Mouse (Mus musculus) liver, embryonic 12.5 days (tissue): ENCODE results near the gene Tbx21. TPM values are rescaled to one million over a fixed set of nuclear protein-coding genes. Genes with fewer than 3 reads are reported as not detected.

Source experiments
- ATAC-seq: fragments of 200-750 bp; cut with Nextera tagmentation; 2 replicates; pipeline ENCODE4 v1.8.0; 2017; ENCODE audit warnings: moderate number of reproducible peaks, mild to moderate bottlenecking, moderate library complexity
- H3K27ac ChIP-seq: fragments of 300-500 bp; sonication (generic); 2 replicates; pipeline ENCODE4 v1.5.1; 2016; ENCODE audit warnings: mild to moderate bottlenecking
- H3K27me3 ChIP-seq: fragments of 300-500 bp; sonication (generic); replicated peaks from 2 replicates; pipeline ENCODE4 v1.6.1; 2016; ENCODE audit warnings: mild to moderate bottlenecking, moderate library complexity
- H3K36me3 ChIP-seq: fragments of 300-500 bp; sonication (generic); 2 replicates; pipeline ENCODE4 v1.6.1; 2016; ENCODE audit warnings: mild to moderate bottlenecking, moderate library complexity
- H3K4me1 ChIP-seq: fragments of 300-500 bp; sonication (generic); 2 replicates; pipeline ENCODE4 v1.6.1; 2016
- H3K4me2 ChIP-seq: fragments of 300-500 bp; sonication (generic); 2 replicates; pipeline ENCODE4 v1.6.1; 2016; ENCODE audit warnings: mild to moderate bottlenecking, moderate library complexity
- H3K4me3 ChIP-seq: fragments of 300-500 bp; sonication (generic); 2 replicates; pipeline ENCODE4 v1.5.1; 2016; ENCODE audit warnings: mild to moderate bottlenecking, moderate library complexity
- H3K9ac ChIP-seq: fragments of 300-500 bp; sonication (generic); 2 replicates; pipeline ENCODE4 v1.6.1; 2016; ENCODE audit warnings: mild to moderate bottlenecking, moderate library complexity
- H3K9me3 ChIP-seq: fragments of 300-500 bp; sonication (generic); replicated peaks from 2 replicates; pipeline ENCODE4 v1.6.1; 2016; ENCODE audit warnings: mild to moderate bottlenecking, moderate library complexity
- WGBS: fragments of 180-500 bp; shearing (Covaris S2); methylation state at CpG from one replicate; pipeline ENCODE4 v1.1.7; 2016; ENCODE audit not compliant: insufficient replicate concordance; 5-methylcytosine and 5-hydroxymethylcytosine counted together
- polyA plus RNA-seq: library from polyadenylated mRNA; unstranded; fragments of >200 nt; fragmentation: Nextera tagmentation; extraction: Ambion mirVana; gene quantifications from 2 replicates; pipeline ENCODE4 v1.2.1, GENCODE M21; 2016

Gene Tbx21
- polyA plus RNA-seq, 1 experiment from 2014 or later, result not detected

DNA sequence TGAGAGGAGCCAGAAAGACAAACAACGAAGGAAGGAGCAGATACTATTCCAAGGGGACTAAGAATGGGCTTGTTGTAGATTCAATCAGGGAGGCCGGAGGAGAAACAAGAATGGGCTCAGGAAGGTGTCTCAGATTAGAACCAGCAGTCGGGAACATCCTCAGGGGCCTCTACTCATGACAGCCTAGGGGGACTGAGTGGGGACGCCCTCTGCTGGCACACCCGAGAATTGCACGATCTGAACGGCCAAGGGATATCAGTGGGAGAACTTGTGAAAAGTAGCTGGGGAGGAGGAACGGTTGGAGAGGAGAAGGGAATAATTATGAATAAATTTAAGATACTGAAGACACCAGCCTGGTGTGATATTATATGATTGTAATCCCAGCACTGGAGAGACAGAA is 31.6 kb upstream of the Tbx21 start:
- Histone ChIP-seq H3K4me3 (no peak overlapping the region), H3K4me1 (peaks cover 55% of the 10 kb centered on the region), H3K9me3 (no peaks in the 10 kb centered on the region), H3K27ac (no peak overlapping the region), H3K4me2 (no peak overlapping the region), H3K9ac (no peak overlapping the region), H3K27me3 (peaks cover 50% of the 10 kb centered on the region), H3K36me3 (peaks cover 29% of the 10 kb centered on the region)
- ATAC-seq, result no peak
- 14% methylated on average over 8 of the region's 8 CpGs for WGBS

- Histone ChIP-seq H3K36me3 (peaks cover 29% of the 10 kb centered on the region), H3K4me2 (no peak overlapping the region), H3K27me3 (peaks cover 50% of the 10 kb centered on the region), H3K4me3 (no peak overlapping the region), H3K4me1 (peaks cover 50% of the 10 kb centered on the region), H3K27ac (no peak overlapping the region), H3K9ac (no peak overlapping the region), H3K9me3 (no peaks in the 10 kb centered on the region)
- 65% methylated on average over 9 of the region's 9 CpGs for WGBS
- ATAC-seq, result no peak
These were observed 30.8 kb upstream of the Tbx21 start for GRCm38 (mm10) chr11:97145951-97146350.

- Histone ChIP-seq H3K4me3 (no peak overlapping the region), H3K36me3 (peaks cover 29% of the 10 kb centered on the region), H3K27me3 (peaks cover 49% of the 10 kb centered on the region), H3K4me1 (peaks cover 44% of the 10 kb centered on the region), H3K9me3 (no peaks in the 10 kb centered on the region), H3K4me2 (no peak overlapping the region), H3K27ac (no peak overlapping the region), H3K9ac (no peak overlapping the region)
- ATAC-seq, result no peak
- 47% methylated on average over 2 of the region's 2 CpGs for WGBS
These were observed 30.2 kb upstream of the Tbx21 start for GRCm38 (mm10) chr11:97145320-97145719.

DNA sequence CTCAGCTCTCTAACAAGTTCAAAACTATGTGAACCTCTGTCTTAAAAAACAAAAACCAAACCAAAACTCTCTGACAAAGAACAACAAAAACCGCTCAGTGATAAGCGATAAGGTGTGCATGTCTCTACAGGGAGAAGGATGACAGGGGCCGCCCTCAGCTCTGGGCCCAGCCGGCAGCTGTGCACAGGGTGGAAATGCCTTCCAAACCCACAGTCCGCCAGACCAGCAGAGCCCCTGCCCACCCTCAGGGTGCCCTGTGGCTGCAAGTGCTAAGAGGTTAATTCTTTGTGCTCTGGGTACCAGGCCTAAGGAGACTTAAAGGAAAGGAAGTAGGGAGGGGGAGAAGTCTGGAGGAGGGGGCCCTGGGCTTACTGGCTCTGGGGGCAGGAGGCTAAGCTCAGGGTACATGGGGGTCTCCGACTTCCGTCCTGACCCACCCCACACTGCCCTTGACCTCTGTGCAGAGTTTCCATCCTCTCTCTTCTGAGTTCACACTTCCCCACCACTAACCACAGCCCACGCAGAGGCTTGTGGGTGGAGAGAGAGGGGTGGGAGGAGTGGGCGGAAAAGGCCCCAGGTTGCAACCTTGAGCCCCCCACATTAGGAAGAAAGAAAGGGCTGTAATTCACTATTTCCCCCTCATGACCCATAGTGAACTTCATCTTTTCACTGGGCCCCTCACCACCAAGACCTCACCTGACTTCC is 28.2 kb upstream of the Tbx21 start:
- H3K9me3 ChIP-seq, result no peaks in the 10 kb centered on the region
- WGBS, result 50% methylated on average over 9 of the region's 9 CpGs
- H3K36me3 ChIP-seq, result peaks cover 34% of the 10 kb centered on the region
- peaks cover 49% of the 10 kb centered on the region for H3K27me3 ChIP-seq
- no peak for ATAC-seq
- no peak overlapping the region for H3K27ac ChIP-seq
- H3K4me1 ChIP-seq, result peaks cover 36% of the 10 kb centered on the region
- H3K4me3 ChIP-seq, result no peak overlapping the region
- H3K4me2 ChIP-seq, result no peak overlapping the region
- no peak overlapping the region for H3K9ac ChIP-seq

GRCm38 (mm10) chr11:97142159-97142608 is 27.1 kb upstream of the Tbx21 start:
- Histone ChIP-seq H3K4me2 (no peak overlapping the region), H3K9me3 (no peaks in the 10 kb centered on the region), H3K4me3 (no peak overlapping the region), H3K36me3 (peaks cover 34% of the 10 kb centered on the region; the same call in 1 of the 2 replicates), H3K4me1 (peaks cover 38% of the 10 kb centered on the region), H3K27me3 (peaks cover 47% of the 10 kb centered on the region), H3K27ac (no peak overlapping the region), H3K9ac (no peak overlapping the region)
- WGBS, result 36% methylated on average over 8 of the region's 8 CpGs
- no peak for ATAC-seq

GRCm38 (mm10) chr11:97140811-97141210 is 25.7 kb upstream of the Tbx21 start:
- H3K27me3 ChIP-seq, result peaks cover 57% of the 10 kb centered on the region

DNA sequence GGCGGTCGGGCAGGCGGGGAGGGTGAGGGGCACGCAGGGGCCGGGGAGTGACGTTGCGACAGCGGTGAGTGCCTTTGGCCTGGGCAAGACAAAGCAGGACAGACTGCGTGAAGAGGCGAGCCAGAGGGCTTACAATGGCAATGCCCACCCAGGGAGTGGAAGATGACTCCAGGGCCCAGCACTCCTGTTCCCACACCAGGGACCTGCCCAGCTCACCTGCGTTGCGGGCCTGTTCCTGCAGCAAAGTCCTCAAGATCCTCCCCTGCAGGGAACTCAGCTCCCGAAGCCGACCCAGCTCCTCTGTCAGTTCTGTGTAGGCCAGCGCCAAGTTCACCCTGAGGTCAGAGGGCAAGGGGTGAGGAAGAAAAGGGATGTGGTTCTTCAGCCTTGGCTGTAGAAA is 24.1 kb upstream of the Tbx21 start:
- H3K9ac ChIP-seq, result no peak overlapping the region
- no peak overlapping the region for H3K27ac ChIP-seq
- peaks cover 19% of the 10 kb centered on the region; the same call in 1 of the 2 replicates for H3K36me3 ChIP-seq
- H3K4me3 ChIP-seq, result no peak overlapping the region
- ATAC-seq, result no peak
- WGBS, result 64% methylated on average over 15 of the region's 15 CpGs
- H3K9me3 ChIP-seq, result no peaks in the 10 kb centered on the region
- peaks cover 67% of the 10 kb centered on the region for H3K27me3 ChIP-seq
- H3K4me1 ChIP-seq, result peaks cover 36% of the 10 kb centered on the region
- H3K4me2 ChIP-seq, result peak overlapping the region; percentile 36

More at GRCm38 (mm10) chr11:97140811-97141210, 25.7 kb upstream of the Tbx21 start:
- Histone ChIP-seq H3K4me3 (no peak overlapping the region), H3K4me1 (peaks cover 36% of the 10 kb centered on the region), H3K9ac (no peak overlapping the region), H3K36me3 (peaks cover 33% of the 10 kb centered on the region; the same call in 1 of the 2 replicates), H3K27ac (no peak overlapping the region), H3K4me2 (no peak overlapping the region), H3K9me3 (no peaks in the 10 kb centered on the region)
- no peak for ATAC-seq
- 58% methylated on average over 4 of the region's 4 CpGs for WGBS

DNA sequence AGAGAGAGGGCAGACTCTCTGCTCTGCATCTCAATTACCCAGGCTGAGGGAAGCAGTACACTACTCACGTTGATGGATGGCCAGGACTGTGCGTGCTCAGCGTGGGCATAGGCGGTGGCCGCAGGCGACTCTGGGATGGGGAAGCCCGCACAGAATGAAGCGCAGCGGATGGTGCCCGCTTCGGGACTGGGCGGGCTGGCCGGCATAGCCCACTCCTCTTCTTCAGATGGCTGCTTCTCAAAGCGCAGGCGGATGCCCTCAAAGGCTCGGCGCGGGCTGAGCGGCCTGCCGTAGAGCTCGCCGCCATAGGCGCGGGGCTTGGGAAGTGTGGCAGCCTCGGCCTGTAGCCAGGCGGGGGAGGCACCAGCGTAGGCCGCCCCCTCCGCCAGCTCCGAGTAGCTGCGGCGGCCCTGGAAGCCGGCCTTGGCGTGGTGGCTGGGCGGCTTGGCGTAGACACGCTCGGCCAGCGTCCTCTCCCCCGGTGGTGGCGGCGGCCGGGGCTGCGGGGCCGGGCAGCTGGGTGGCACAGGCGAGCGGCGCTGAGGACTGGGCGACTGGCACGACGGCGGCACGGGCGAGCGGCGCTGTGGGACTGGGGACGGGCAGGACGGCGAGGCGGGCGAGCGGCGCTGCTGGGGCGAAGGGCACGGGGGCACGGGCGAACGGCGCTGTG is 23.6 kb upstream of the Tbx21 start:
- peak overlapping the region; percentile 36 for H3K4me2 ChIP-seq
- H3K27me3 ChIP-seq, result peaks cover 72% of the 10 kb centered on the region
- no peak for ATAC-seq
- 72% methylated on average over 69 of the region's 69 CpGs for WGBS
- peak overlapping the region; percentile 18; the same call in 1 of the 2 replicates for H3K4me3 ChIP-seq
- H3K9me3 ChIP-seq, result no peaks in the 10 kb centered on the region
- no peak overlapping the region for H3K27ac ChIP-seq
- H3K4me1 ChIP-seq, result peaks cover 36% of the 10 kb centered on the region
- peaks cover 17% of the 10 kb centered on the region; the same call in 1 of the 2 replicates for H3K36me3 ChIP-seq
- H3K9ac ChIP-seq, result no peak overlapping the region

DNA sequence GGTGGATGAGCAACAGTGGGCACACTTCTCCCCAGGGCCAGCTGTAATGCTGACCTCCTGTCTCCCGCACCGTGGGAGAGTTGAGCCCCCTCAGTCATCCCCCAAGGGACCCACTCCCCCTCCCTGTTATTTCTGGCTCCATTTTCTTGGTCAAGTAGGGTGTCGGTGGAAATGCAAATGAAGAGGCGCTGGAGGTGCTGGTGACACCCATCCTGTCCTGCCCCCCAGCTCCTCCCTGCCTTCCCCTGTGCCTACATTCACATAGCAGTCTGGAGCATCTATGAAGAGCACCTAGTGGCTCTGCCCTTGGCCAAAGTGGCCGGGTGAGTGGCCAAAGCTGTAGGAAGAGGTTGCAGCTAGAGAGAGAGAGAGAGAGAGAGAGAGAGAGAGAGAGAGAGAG is 18.1 kb upstream of the Tbx21 start:
- peaks cover 85% of the 10 kb centered on the region for H3K27me3 ChIP-seq
- 48% methylated on average over 5 of the region's 5 CpGs for WGBS

GRCm38 (mm10) chr11:97132185-97132584 is 17.1 kb upstream of the Tbx21 start:
- Histone ChIP-seq H3K27ac (no peak overlapping the region), H3K9ac (no peak overlapping the region), H3K9me3 (no peaks in the 10 kb centered on the region), H3K4me1 (peaks cover 16% of the 10 kb centered on the region), H3K27me3 (peaks cover 81% of the 10 kb centered on the region), H3K4me3 (no peak overlapping the region), H3K36me3 (peaks cover 6% of the 10 kb centered on the region; the same call in 1 of the 2 replicates), H3K4me2 (no peak overlapping the region)
- WGBS, result 19% methylated on average over 6 of the region's 6 CpGs
- no peak for ATAC-seq

More for the DNA sequence above, 18.1 kb upstream of the Tbx21 start:
- peaks cover 7% of the 10 kb centered on the region; the same call in 1 of the 2 replicates for H3K36me3 ChIP-seq
- no peak overlapping the region for H3K27ac ChIP-seq
- H3K9me3 ChIP-seq, result no peaks in the 10 kb centered on the region
- H3K4me1 ChIP-seq, result peaks cover 15% of the 10 kb centered on the region
- no peak overlapping the region for H3K4me2 ChIP-seq
- H3K9ac ChIP-seq, result no peak overlapping the region
- H3K4me3 ChIP-seq, result no peak overlapping the region
- no peak for ATAC-seq

DNA sequence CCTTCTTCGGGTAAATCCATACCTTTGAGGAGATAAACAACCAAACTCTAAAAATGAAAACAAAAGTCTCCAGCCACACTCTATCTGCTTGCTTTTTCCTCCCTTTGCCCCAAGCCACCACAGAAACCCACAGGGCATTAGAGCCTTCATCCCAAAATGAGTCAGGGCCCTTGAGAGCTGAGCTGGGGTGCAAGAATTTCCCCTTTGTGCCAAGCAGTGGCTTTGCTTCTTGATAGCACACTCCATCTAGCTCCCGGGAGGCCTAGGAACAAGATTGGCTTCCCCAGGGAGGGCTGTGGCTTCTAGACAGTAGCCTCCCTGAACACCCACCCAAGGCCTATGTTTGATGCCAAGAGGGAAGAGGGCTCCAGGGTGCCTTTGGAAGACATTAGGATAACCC is 16.6 kb upstream of the Tbx21 start:
- no peak overlapping the region for H3K27ac ChIP-seq
- H3K4me1 ChIP-seq, result peaks cover 20% of the 10 kb centered on the region
- peaks cover 3% of the 10 kb centered on the region; the same call in 1 of the 2 replicates for H3K36me3 ChIP-seq
- H3K27me3 ChIP-seq, result peaks cover 76% of the 10 kb centered on the region
- no peak overlapping the region for H3K9ac ChIP-seq
- no peak overlapping the region for H3K4me2 ChIP-seq
- H3K4me3 ChIP-seq, result no peak overlapping the region
- ATAC-seq, result no peak
- 61% methylated on average over 2 of the region's 2 CpGs for WGBS
- H3K9me3 ChIP-seq, result no peaks in the 10 kb centered on the region

DNA sequence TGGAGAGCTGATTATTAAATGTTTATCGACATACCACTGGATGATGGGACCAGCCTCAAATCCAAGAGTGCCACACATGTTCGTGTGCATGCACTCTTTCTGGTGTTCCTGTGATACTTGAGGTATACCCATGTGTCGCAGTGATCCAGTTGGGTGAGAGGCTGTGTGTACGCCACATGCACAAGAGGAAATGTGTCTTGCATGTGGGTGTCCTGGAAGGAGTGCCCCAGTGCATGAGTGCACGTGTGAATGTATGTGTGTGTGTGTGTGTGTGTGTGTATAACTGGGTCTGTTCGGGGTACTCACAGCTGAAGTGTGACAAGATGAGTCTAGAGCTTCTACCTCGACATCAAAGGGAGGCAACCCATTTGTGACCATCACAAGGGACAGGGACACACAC is 15.2 kb upstream of the Tbx21 start:
- Histone ChIP-seq H3K27ac (no peak overlapping the region), H3K27me3 (peaks cover 82% of the 10 kb centered on the region), H3K36me3 (no peaks in the 10 kb centered on the region), H3K4me3 (no peak overlapping the region), H3K4me1 (peaks cover 29% of the 10 kb centered on the region), H3K9me3 (no peaks in the 10 kb centered on the region), H3K9ac (no peak overlapping the region), H3K4me2 (no peak overlapping the region)
- no peak for ATAC-seq
- 65% methylated on average over 6 of the region's 7 CpGs for WGBS
